Mouse (Mus musculus) NIH3T3 (cell line): ENCODE measurements at regions not wholly inside any gene's neighbourhood (a gene's known extent, or its start where the extent isn't known, plus 50 kb on each side); places are given as distances from the start of the nearest gene placed in this dataset.

ENCODE experiments used
- DNase-seq: peaks from one replicate; pipeline ENCODE4 v3.0.0-alpha.2; 2012; ENCODE audit warnings: low read depth

GRCm38 (mm10) chr12:35246226-35247014 is 199.4 kb downstream of the Snx13 start:
- DNase-seq: peak; percentile 78

- DNase-seq: no peak
These were observed 185.3 kb downstream of the Snx13 start for GRCm38 (mm10) chr12:35232322-35232673.

GRCm38 (mm10) chr12:35231414-35232321 is 184.7 kb downstream of the Snx13 start:
- no peak for DNase-seq

GRCm38 (mm10) chr12:35220429-35220828 is 173.4 kb downstream of the Snx13 start:
- peak; percentile 18 for DNase-seq

- no peak for DNase-seq
These were observed 173.0 kb downstream of the Snx13 start for GRCm38 (mm10) chr12:35220002-35220401.

- no peak for DNase-seq
These were observed 169.7 kb downstream of the Snx13 start for GRCm38 (mm10) chr12:35216725-35217124.

GRCm38 (mm10) chr12:35209399-35209798 is 162.4 kb downstream of the Snx13 start:
- peak; percentile 56 for DNase-seq

GRCm38 (mm10) chr12:35207605-35208004 is 160.6 kb downstream of the Snx13 start:
- DNase-seq: peak; percentile 25

GRCm38 (mm10) chr12:35203398-35203797 is 156.4 kb downstream of the Snx13 start:
- DNase-seq: no peak

- DNase-seq: no peak
These were observed 153.1 kb downstream of the Snx13 start for GRCm38 (mm10) chr12:35200110-35200509.
